Mouse (Mus musculus) midbrain, embryonic 16.5 days (tissue): ENCODE measurements around the gene Celf2. TPM values are rescaled to one million over a fixed set of nuclear protein-coding genes. Genes with fewer than 3 reads are reported as not detected.

Experiments
- ATAC-seq: fragments of 200-750 bp; cut with Nextera tagmentation; 2 replicates; pipeline ENCODE4 v1.8.0; 2017; ENCODE audit warnings: moderate TSS enrichment
- H3K27ac ChIP-seq: fragments of 300-500 bp; sonication (generic); 2 replicates; pipeline ENCODE4 v1.5.1; 2014; ENCODE audit warnings: mild to moderate bottlenecking, low read length, mixed read lengths
- H3K27me3 ChIP-seq: fragments of 300-500 bp; sonication (generic); 2 replicates; pipeline ENCODE4 v1.6.1; 2014; ENCODE audit warnings: low read depth, low read length, mixed read lengths; ENCODE audit not compliant: control insufficient read depth, insufficient read depth
- H3K36me3 ChIP-seq: fragments of 300-500 bp; sonication (generic); 2 replicates; pipeline ENCODE4 v1.6.1; 2014; ENCODE audit warnings: mild to moderate bottlenecking, low read length, moderate library complexity, mixed read lengths; ENCODE audit not compliant: control insufficient read depth, insufficient read depth
- H3K4me1 ChIP-seq: fragments of 300-500 bp; sonication (generic); 2 replicates; pipeline ENCODE4 v1.6.1; 2014; ENCODE audit warnings: mild to moderate bottlenecking, low read length, mixed read lengths; ENCODE audit not compliant: control insufficient read depth, insufficient read depth
- H3K4me2 ChIP-seq: fragments of 300-500 bp; sonication (generic); 2 replicates; pipeline ENCODE4 v1.6.1; 2014; ENCODE audit warnings: mild to moderate bottlenecking, low read length, mixed read lengths
- H3K4me3 ChIP-seq: fragments of 300-500 bp; sonication (generic); 2 replicates; pipeline ENCODE4 v1.5.1; 2014; ENCODE audit warnings: low read depth, mild to moderate bottlenecking, low read length, moderate library complexity, mixed read lengths
- H3K9ac ChIP-seq: fragments of 300-500 bp; sonication (generic); 2 replicates; pipeline ENCODE4 v1.6.1; 2014; ENCODE audit warnings: low read depth, low read length, mixed read lengths
- H3K9me3 ChIP-seq: fragments of 300-500 bp; sonication (generic); replicated peaks from 2 replicates; pipeline ENCODE4 v1.6.1; 2014; ENCODE audit warnings: mild to moderate bottlenecking, low read length, mixed read lengths; ENCODE audit not compliant: control insufficient read depth, poor library complexity, severe bottlenecking
- WGBS: fragments of 180-500 bp; shearing (Covaris S2); extraction: QIAGEN DNeasy Blood & Tissue Kit; methylation state at CpG from one replicate; pipeline ENCODE4 v1.1.7; 2014; 5-methylcytosine and 5-hydroxymethylcytosine counted together
- polyA plus RNA-seq: library from polyadenylated mRNA; unstranded; fragments of >200 nt; fragmentation: Nextera tagmentation; extraction: Ambion mirVana; gene quantifications from 2 replicates; pipeline ENCODE4 v1.2.1, GENCODE M21; 2015

Gene Celf2
- polyA plus RNA-seq, 1 experiment from 2014 or later, result 160 TPM

DNA sequence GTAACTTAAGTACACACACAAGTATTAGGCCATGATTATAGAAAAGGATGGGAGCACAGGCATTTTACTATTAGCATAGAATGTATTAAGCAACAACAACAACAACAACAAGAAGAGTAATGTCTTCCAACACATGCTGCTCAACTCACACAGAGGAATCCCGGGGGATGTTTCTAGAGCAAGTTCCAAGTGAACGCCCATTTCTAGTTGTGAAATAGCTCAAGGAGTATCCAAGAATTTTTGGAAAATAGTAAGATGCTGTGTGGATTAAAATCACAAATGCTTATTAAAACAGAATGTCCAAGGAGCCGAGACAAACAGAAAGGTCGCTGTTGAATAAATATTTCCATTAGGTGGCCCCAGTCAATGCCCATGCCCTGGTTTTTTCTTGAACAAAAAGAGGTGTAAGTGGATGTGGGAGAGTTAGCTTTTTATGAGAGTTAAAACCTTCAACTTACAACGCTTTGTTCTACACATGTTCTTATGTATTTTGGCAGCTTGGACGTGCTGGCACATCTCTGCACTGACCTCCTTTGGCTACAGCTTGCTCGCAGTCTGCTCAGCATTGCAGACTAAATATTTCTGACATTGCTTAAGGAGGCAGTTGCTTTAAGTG lies 448.8 kb downstream of the Celf2 start:
- H3K4me3 ChIP-seq, result no peak overlapping the region
- no peak overlapping the region for H3K9ac ChIP-seq
- peaks cover 10% of the 10 kb centered on the region for H3K4me1 ChIP-seq
- H3K9me3 ChIP-seq, result no peaks in the 10 kb centered on the region
- 84% methylated on average over 7 of the region's 7 CpGs for WGBS
- H3K27ac ChIP-seq, result no peak overlapping the region
- no peak for ATAC-seq
- H3K4me2 ChIP-seq, result no peak overlapping the region
- H3K27me3 ChIP-seq, result no peaks in the 10 kb centered on the region
- H3K36me3 ChIP-seq, result no peaks in the 10 kb centered on the region

DNA sequence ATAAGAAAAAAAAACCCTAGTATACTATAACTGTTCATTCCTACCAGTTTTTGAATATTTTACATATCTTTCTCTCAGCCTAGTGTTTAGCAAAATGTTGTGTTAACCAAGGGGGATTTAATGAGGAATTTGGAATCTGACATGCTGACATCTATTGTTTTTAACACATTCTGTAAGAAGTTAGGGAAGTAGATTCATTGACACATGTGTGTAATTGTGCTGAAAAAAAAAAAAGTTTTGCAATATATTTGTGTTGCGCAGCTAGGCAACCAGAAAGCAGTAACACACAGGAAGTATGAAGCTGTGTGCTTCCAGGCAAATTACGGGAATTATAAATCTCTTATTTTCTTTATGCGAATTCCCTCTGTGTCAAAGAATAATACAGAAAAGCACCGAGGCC lies 453.0 kb downstream of the Celf2 start:
- Histone ChIP-seq H3K27me3 (no peaks in the 10 kb centered on the region), H3K9me3 (no peaks in the 10 kb centered on the region), H3K27ac (no peak overlapping the region), H3K4me3 (no peak overlapping the region), H3K9ac (no peak overlapping the region), H3K4me1 (no peaks in the 10 kb centered on the region; the same call in 1 of the 2 replicates), H3K36me3 (no peaks in the 10 kb centered on the region), H3K4me2 (no peak overlapping the region)
- no peak for ATAC-seq
- 58% methylated on average over 4 of the region's 4 CpGs for WGBS

DNA sequence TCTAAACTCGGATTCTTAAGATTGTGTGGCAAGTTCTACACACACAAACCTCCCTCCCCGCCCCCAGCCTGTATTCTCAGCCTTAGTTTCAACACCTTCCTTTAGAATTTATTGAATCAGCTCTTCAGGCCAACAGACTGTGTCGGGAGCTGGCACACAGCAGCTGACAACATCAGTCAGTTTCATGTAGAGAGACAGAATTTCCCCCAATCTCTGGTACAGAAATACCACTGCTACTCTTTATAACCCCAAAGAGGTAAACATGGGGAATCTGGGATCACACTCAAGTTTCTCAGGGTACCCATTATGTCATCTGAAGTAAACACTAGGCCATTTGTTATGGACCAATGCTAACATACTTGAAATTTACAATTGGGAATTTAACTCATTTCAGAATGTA lies 453.4 kb downstream of the Celf2 start:
- 45% methylated on average over 3 of the region's 3 CpGs for WGBS
- H3K4me1 ChIP-seq, result no peaks in the 10 kb centered on the region; the same call in 1 of the 2 replicates

DNA sequence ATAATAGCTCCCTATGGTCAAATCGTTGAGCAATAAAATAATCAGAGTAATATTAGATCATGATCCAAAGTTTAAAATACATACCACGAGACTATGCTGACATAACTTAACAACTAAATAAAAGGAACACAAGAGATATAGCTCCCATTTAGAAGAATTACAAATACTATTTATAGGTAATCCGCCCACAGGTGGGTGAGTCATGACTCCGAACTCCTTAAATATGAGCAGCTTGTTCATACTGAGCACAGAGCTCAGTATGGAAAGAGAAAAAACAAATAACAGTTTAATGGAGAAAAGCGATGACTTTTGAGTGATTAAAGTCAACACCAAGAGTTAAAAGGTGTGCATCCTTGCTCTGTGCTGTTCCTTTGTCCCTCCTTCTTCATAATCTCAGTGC lies 458.3 kb downstream of the Celf2 start:
- Histone ChIP-seq H3K36me3 (no peaks in the 10 kb centered on the region), H3K9ac (no peak overlapping the region), H3K4me3 (no peak overlapping the region), H3K4me1 (no peaks in the 10 kb centered on the region; the same call in 1 of the 2 replicates), H3K4me2 (no peak overlapping the region), H3K9me3 (peaks cover 5% of the 10 kb centered on the region; the same call in 1 of the 2 replicates), H3K27ac (no peak overlapping the region), H3K27me3 (no peaks in the 10 kb centered on the region)
- ATAC-seq, result no peak
- 96% methylated on average over 5 of the region's 5 CpGs for WGBS

More for the DNA sequence above, 453.4 kb downstream of the Celf2 start:
- Histone ChIP-seq H3K36me3 (no peaks in the 10 kb centered on the region), H3K27ac (no peak overlapping the region), H3K4me2 (no peak overlapping the region), H3K9me3 (no peaks in the 10 kb centered on the region), H3K9ac (no peak overlapping the region), H3K4me3 (no peak overlapping the region), H3K27me3 (no peaks in the 10 kb centered on the region)
- no peak for ATAC-seq

DNA sequence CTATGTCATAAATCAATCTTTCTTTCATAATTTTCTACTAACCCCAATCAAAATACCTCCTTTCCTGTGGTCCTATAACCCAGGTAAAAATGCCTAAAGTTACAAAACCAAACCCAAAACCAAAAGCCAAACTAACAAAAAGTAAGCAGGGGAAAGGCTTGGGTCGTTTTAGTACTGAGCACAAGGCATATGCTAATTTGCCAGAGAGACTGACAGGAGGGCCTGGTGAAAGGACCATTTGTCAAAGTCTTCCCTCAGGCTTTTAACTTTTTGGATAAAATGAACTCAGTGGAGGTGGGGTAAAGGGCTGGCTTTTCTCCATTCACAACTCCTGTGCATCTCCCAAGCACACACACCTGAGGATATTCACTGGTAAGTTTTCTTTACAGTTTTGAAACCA lies 463.2 kb downstream of the Celf2 start:
- no peak overlapping the region for H3K27ac ChIP-seq

DNA sequence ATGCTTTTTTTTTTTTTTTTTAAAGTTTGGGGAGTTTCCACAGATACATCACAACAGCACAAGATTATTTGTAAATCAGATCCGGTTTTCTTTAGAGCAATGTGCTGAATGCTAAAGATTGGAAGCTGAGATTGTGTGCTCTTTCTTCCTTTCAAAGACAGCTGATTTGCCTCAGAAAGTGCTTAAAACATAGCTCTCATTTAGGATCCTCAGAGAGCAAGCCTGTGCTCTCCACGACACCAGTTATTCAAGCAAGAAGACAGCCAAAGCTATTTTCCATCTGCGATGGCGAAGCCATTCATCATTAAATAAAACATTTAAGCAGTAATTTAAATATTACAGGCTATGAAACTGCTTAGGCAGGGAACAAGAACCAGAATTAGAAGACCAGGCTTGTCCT lies 463.8 kb downstream of the Celf2 start:
- 42% methylated on average over 4 of the region's 4 CpGs for WGBS
- H3K4me3 ChIP-seq, result no peak overlapping the region
- ATAC-seq, result no peak
- peaks cover 5% of the 10 kb centered on the region; the same call in 1 of the 2 replicates for H3K9me3 ChIP-seq
- no peak overlapping the region for H3K4me2 ChIP-seq
- no peaks in the 10 kb centered on the region for H3K36me3 ChIP-seq
- H3K27ac ChIP-seq, result no peak overlapping the region; the same call in 1 of the 2 replicates
- no peak overlapping the region for H3K9ac ChIP-seq
- peaks cover 3% of the 10 kb centered on the region; the same call in 1 of the 2 replicates for H3K4me1 ChIP-seq
- H3K27me3 ChIP-seq, result no peaks in the 10 kb centered on the region

More for the DNA sequence above, 463.2 kb downstream of the Celf2 start:
- ATAC-seq, result no peak
- Histone ChIP-seq H3K4me3 (no peak overlapping the region), H3K9ac (no peak overlapping the region), H3K36me3 (no peaks in the 10 kb centered on the region), H3K27me3 (no peaks in the 10 kb centered on the region), H3K4me1 (peaks cover 3% of the 10 kb centered on the region; the same call in 1 of the 2 replicates), H3K9me3 (peaks cover 5% of the 10 kb centered on the region; the same call in 1 of the 2 replicates), H3K4me2 (no peak overlapping the region)
- WGBS, result 6% methylated on average over 1 of the region's 1 CpGs

DNA sequence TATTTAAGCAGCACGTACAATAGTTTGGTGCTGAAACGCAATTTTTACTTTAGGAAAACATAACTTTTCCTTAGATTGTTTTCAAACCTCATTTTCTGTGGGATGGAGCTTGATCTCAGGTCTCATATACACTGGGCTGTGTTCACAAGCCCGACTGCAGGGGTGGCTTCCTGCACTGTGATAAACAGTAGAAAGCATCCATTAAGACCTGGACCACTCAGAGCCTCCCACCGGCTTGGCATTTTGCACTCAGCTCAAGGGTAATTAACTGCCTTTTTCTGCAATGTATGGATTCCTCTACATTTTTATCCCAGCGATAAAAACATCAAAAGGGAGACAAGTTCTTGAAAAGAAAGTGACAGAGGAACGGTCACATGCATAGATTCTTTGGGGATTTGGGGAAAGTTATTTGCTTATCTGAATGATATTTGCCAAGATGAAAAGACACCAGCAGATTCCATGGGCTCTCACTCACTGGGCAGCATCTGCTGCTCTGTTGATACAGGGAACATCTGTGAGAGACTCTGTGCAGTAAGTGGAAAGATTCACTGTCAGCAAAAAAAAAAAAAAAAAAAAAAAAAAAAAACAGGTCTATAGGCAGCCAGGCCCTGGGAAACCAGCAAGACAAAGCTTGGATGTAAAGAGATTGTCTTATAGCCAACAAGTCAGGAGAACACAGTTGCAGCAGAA lies 465.4 kb downstream of the Celf2 start:
- Histone ChIP-seq H3K27me3 (no peaks in the 10 kb centered on the region), H3K4me1 (peaks cover 3% of the 10 kb centered on the region; the same call in 1 of the 2 replicates), H3K4me2 (no peak overlapping the region), H3K9me3 (peaks cover 5% of the 10 kb centered on the region; the same call in 1 of the 2 replicates), H3K4me3 (no peak overlapping the region), H3K9ac (no peak overlapping the region), H3K36me3 (no peaks in the 10 kb centered on the region), H3K27ac (no peak overlapping the region)
- ATAC-seq, result no peak
- WGBS, result 45% methylated on average over 6 of the region's 6 CpGs

DNA sequence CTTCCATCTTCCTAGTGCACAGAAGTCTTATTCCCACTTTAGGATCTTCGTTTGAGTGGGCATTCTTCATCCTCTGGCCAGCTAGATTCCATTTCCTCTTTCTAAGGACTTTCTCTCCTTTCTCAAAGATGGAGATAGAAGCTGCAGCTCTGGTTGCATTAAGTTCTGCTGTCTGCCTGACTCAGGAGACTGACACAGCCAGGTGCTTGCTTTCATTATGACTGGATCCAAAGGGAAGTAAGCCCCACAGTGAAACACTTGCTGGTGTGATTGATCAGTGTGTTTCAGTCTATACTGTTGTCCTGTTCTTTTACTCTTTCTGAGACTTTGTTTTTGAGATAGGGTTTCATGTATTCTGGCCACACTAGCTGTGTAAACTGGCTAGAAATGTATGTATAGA lies 468.4 kb downstream of the Celf2 start:
- Histone ChIP-seq H3K4me2 (no peak overlapping the region), H3K4me1 (peaks cover 3% of the 10 kb centered on the region; the same call in 1 of the 2 replicates), H3K27ac (no peak overlapping the region), H3K9me3 (no peaks in the 10 kb centered on the region), H3K27me3 (no peaks in the 10 kb centered on the region), H3K36me3 (no peaks in the 10 kb centered on the region), H3K9ac (no peak overlapping the region), H3K4me3 (no peak overlapping the region)
- no peak for ATAC-seq
- 69% methylated on average over 1 of the region's 1 CpGs for WGBS

DNA sequence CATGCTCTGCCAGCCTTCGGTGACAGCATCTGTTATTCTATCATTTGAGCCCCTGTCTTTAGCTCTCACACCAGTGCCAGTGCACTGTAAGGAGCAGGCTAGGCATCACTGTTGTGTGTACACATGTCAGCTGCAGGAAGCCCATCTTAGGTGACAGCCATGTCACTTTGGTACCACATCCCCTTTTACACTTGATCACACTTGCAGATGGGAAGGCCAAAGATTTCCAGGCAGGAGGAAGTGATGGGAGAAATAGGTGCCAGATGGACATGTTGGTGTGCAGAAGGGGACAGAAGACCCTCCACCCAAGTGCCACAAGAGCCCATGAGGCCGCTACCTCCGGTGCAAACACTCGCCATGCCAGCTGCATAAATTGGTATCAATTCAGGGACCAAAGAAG lies 470.4 kb downstream of the Celf2 start:
- H3K36me3 ChIP-seq, result no peaks in the 10 kb centered on the region
- WGBS, result 87% methylated on average over 4 of the region's 4 CpGs
- H3K9me3 ChIP-seq, result no peaks in the 10 kb centered on the region
- no peak overlapping the region for H3K27ac ChIP-seq
- no peak overlapping the region for H3K4me3 ChIP-seq
- H3K27me3 ChIP-seq, result no peaks in the 10 kb centered on the region
- no peaks in the 10 kb centered on the region for H3K4me1 ChIP-seq
- no peak for ATAC-seq
- no peak overlapping the region for H3K9ac ChIP-seq
- no peak overlapping the region for H3K4me2 ChIP-seq
